Mouse (Mus musculus) forebrain, postnatal 0 days (tissue): ENCODE results near the gene Cpeb2. TPM values are rescaled to one million over a fixed set of nuclear protein-coding genes. Genes with fewer than 3 reads are reported as not detected.

ENCODE experiments used
- ATAC-seq: fragments of 200-750 bp; cut with Nextera tagmentation; 2 replicates; pipeline ENCODE4 v1.8.0; 2017; ENCODE audit warnings: mild to moderate bottlenecking, moderate library complexity
- DNase-seq: peaks from one replicate; pipeline ENCODE4 v3.0.0-alpha.2; 2015
- H3K27ac ChIP-seq: fragments of 300-500 bp; sonication (generic); 2 replicates; pipeline ENCODE4 v1.5.1; 2014; ENCODE audit warnings: low read depth, mild to moderate bottlenecking, antibody characterized with exemption, low read length, moderate library complexity, mixed read lengths
- H3K27me3 ChIP-seq: fragments of 300-500 bp; sonication (generic); 2 replicates; pipeline ENCODE4 v1.6.1; 2014; ENCODE audit warnings: mild to moderate bottlenecking, low read length, mixed read lengths; ENCODE audit not compliant: insufficient read depth
- H3K36me3 ChIP-seq: fragments of 300-500 bp; sonication (generic); 2 replicates; pipeline ENCODE4 v1.6.1; 2014; ENCODE audit warnings: mild to moderate bottlenecking, moderate library complexity; ENCODE audit not compliant: insufficient read depth
- H3K4me1 ChIP-seq: fragments of 300-500 bp; sonication (generic); 2 replicates; pipeline ENCODE4 v1.6.1; 2014; ENCODE audit warnings: antibody characterized with exemption; ENCODE audit not compliant: insufficient read depth
- H3K4me2 ChIP-seq: fragments of 300-500 bp; sonication (generic); 2 replicates; pipeline ENCODE4 v1.6.1; 2014; ENCODE audit warnings: low read depth, mild to moderate bottlenecking, moderate library complexity
- H3K4me3 ChIP-seq: fragments of 300-500 bp; sonication (generic); 2 replicates; pipeline ENCODE4 v1.5.1; 2014; ENCODE audit warnings: low read depth, low read length, mixed read lengths
- H3K9ac ChIP-seq: fragments of 300-500 bp; sonication (generic); 2 replicates; pipeline ENCODE4 v1.6.1; 2014; ENCODE audit warnings: mild to moderate bottlenecking
- H3K9me3 ChIP-seq: fragments of 300-500 bp; sonication (generic); 2 replicates; pipeline ENCODE4 v1.6.1; 2016; ENCODE audit warnings: low read length
- CTCF ChIP-seq: sonication (generic); IDR thresholded peaks from 2 replicates; pipeline ENCODE4 v1.5.1; 2016; ENCODE audit warnings: antibody characterized with exemption, control low read depth, low read depth
- WGBS: fragments of 180-500 bp; shearing (Covaris S2); extraction: QIAGEN DNeasy Blood & Tissue Kit; methylation state at CpG from one replicate; pipeline ENCODE4 v1.1.7; 2014; 5-methylcytosine and 5-hydroxymethylcytosine counted together
- polyA plus RNA-seq: library from polyadenylated mRNA; unstranded; fragments of >200 nt; fragmentation: Nextera tagmentation; extraction: Ambion mirVana; gene quantifications from 2 replicates; pipeline ENCODE4 v1.2.1, GENCODE M21; 2015
- total RNA-seq: library from RNA; depleted of rRNA; stranded (reverse); fragments of >200 nt; gene quantifications from 2 replicates; pipeline ENCODE4 v1.2.3, GENCODE M21; 2014

The Cpeb2 gene
- total and polyA plus RNA-seq, 2 experiments from 2014 or later: 8.5 to 27.8 TPM

GRCm38 (mm10) chr5:43258472-43259142, 25.6 kb downstream of the Cpeb2 start:
- Histone ChIP-seq H3K36me3 (0 out of 2 replicates have a peak, but pooled peaks cover 5% of the 10 kb centered on the region), H3K4me2 (no peak overlapping the region), H3K27me3 (no peaks in the 10 kb centered on the region), H3K4me1 (no peaks in the 10 kb centered on the region), H3K4me3 (no peak overlapping the region), H3K27ac (no peak overlapping the region), H3K9ac (no peak overlapping the region), H3K9me3 (no peaks in the 10 kb centered on the region)
- ATAC-seq (no peak), DNase-seq (no peak)
- 91% methylated on average over 3 of the region's 3 CpGs for WGBS
- no peak for TF ChIP-seq CTCF

DNA sequence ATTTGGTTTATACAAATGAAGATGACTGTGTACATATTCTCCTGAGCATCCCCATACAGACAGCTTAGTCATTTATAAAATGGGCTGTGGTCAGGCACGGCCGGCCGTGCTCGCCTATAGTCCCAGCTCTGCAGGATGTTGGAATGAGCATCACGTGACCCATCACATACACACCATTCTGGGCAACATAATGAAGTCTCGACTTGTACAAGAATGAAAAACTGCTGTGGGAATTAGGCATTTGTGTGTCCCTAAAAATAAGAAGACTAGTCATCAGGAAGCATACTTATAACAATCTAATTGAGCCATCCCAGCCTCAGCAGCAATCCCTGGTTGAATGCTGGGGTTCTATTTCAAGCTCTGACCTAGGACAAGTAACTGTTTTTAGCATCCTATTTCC, 28.8 kb downstream of the Cpeb2 start:
- Histone ChIP-seq H3K4me2 (no peak overlapping the region), H3K9ac (no peak overlapping the region), H3K36me3 (0 out of 2 replicates have a peak, but pooled peaks cover 5% of the 10 kb centered on the region), H3K27ac (no peak overlapping the region), H3K9me3 (no peaks in the 10 kb centered on the region), H3K4me3 (no peak overlapping the region), H3K27me3 (no peaks in the 10 kb centered on the region), H3K4me1 (no peaks in the 10 kb centered on the region)
- DNase-seq (no peak), ATAC-seq (no peak)
- no peak for TF ChIP-seq CTCF
- WGBS: 69% methylated on average over 6 of the region's 6 CpGs

DNA sequence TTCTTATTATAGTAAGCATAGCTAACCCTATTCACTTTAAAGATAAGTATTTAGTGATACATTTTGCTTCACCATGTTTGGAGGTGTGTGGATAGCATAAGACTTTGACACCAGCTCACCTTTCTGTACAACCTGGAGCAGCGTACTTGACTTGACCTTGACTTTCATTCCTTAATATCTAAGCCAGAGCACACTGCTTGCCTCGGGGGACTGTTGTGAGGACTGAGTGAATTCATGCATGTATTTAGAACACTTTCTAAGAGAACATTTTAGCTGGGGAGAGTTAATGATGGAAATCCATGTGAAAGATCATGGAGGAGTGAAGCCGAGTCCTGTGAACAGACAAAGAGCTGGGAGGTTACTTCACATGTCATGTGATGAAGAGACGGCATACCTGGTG, 31.0 kb downstream of the Cpeb2 start:
- no peak for DNase-seq
- no peak for ATAC-seq
- H3K4me2 ChIP-seq: no peak overlapping the region
- H3K36me3 ChIP-seq: 0 out of 2 replicates have a peak, but pooled peaks cover 5% of the 10 kb centered on the region
- no peak for TF ChIP-seq CTCF
- no peak overlapping the region for H3K9ac ChIP-seq
- no peaks in the 10 kb centered on the region for H3K4me1 ChIP-seq
- no peaks in the 10 kb centered on the region for H3K9me3 ChIP-seq
- H3K27ac ChIP-seq: no peak overlapping the region
- H3K4me3 ChIP-seq: no peak overlapping the region
- 88% methylated on average over 4 of the region's 4 CpGs for WGBS
- H3K27me3 ChIP-seq: no peaks in the 10 kb centered on the region

- H3K27ac ChIP-seq: no peak overlapping the region
- H3K36me3 ChIP-seq: peaks cover 8% of the 10 kb centered on the region; the same call in 1 of the 2 replicates
- no peak overlapping the region for H3K4me3 ChIP-seq
- no peak overlapping the region for H3K9ac ChIP-seq
- WGBS: 82% methylated on average over 2 of the region's 2 CpGs
- TF ChIP-seq CTCF: no peak
- H3K9me3 ChIP-seq: no peaks in the 10 kb centered on the region
- H3K4me2 ChIP-seq: no peak overlapping the region
- ATAC-seq (no peak), DNase-seq (no peak)
- no peaks in the 10 kb centered on the region for H3K4me1 ChIP-seq
- H3K27me3 ChIP-seq: no peaks in the 10 kb centered on the region
Measured at GRCm38 (mm10) chr5:43264696-43265095, 31.7 kb downstream of the Cpeb2 start.

GRCm38 (mm10) chr5:43277982-43278381, 45.0 kb downstream of the Cpeb2 start:
- no peak for DNase-seq
- H3K9me3 ChIP-seq: no peaks in the 10 kb centered on the region
- H3K4me3 ChIP-seq: no peak overlapping the region
- no peak overlapping the region for H3K27ac ChIP-seq
- no peaks in the 10 kb centered on the region for H3K27me3 ChIP-seq
- H3K9ac ChIP-seq: no peak overlapping the region
- no peaks in the 10 kb centered on the region for H3K4me1 ChIP-seq
- H3K36me3 ChIP-seq: peaks cover 10% of the 10 kb centered on the region; the same call in 1 of the 2 replicates
- no peak for TF ChIP-seq CTCF
- H3K4me2 ChIP-seq: no peak overlapping the region
- WGBS: 95% methylated on average over 1 of the region's 1 CpGs
- ATAC-seq: no peak

DNA sequence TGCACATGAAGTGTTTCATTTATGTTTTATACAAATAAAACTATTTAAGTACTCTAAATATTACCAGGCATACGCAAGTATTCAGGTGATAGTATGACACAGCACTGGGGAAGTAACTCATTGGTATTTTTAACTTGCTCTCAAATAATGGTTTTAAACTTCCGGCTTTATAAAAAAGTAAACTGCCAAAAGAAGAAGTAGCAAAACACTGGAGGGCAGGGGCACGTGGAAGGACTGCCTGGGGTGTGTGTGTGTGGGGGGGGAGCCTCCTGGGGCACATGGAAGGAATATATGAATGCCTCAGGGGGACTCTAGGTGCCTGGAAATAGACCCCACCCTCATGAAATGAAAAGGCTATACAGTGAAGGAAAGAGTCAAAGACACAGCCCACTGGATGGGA, 46.8 kb downstream of the Cpeb2 start:
- ATAC-seq (no peak), DNase-seq (no peak)
- Histone ChIP-seq H3K4me1 (no peaks in the 10 kb centered on the region), H3K27ac (no peak overlapping the region), H3K9me3 (no peaks in the 10 kb centered on the region), H3K4me2 (no peak overlapping the region), H3K9ac (no peak overlapping the region), H3K36me3 (peaks cover 20% of the 10 kb centered on the region), H3K27me3 (no peaks in the 10 kb centered on the region), H3K4me3 (no peak overlapping the region)
- no peak for TF ChIP-seq CTCF
- WGBS: 86% methylated on average over 3 of the region's 3 CpGs

DNA sequence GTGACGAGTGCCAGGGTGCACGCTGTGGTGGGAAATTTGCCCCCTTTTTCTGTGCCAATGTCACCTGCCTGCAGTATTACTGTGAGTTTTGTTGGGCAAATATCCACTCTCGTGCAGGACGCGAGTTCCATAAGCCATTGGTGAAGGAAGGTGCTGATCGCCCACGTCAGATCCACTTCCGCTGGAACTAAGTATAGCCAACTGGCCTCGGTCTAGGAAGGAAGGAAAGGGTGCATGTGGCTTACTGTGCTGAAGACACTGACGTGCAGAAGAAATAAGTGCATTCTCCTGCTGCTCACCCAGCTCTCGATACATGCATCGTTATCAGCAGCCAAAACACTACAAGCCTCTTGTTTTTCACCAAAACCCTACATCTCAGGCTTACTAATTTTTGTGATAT, 52.8 kb downstream of the Cpeb2 start:
- no peak for TF ChIP-seq CTCF
- Histone ChIP-seq H3K4me2 (no peak overlapping the region), H3K36me3 (peaks cover 31% of the 10 kb centered on the region; the same call in 1 of the 2 replicates), H3K27ac (no peak overlapping the region), H3K4me3 (no peak overlapping the region), H3K9ac (no peak overlapping the region), H3K27me3 (no peaks in the 10 kb centered on the region), H3K9me3 (no peaks in the 10 kb centered on the region), H3K4me1 (no peaks in the 10 kb centered on the region)
- no peak for DNase-seq
- 84% methylated on average over 12 of the region's 12 CpGs for WGBS
- no peak for ATAC-seq
